Mouse (Mus musculus) lung, adult 2 months (tissue): ENCODE data around the gene Ccr2.

Source experiments
- CTCF ChIP-seq: fragments of 200-500 bp; IDR thresholded peaks from 2 replicates; pipeline ENCODE4 v1.5.1; 2011; ENCODE audit warnings: mild to moderate bottlenecking, low read length, control low read depth; ENCODE audit not compliant: insufficient read depth
- POLR2A ChIP-seq: fragments of 200-500 bp; IDR thresholded peaks from 2 replicates; pipeline ENCODE4 v1.6.1; 2011; ENCODE audit warnings: low read depth, mild to moderate bottlenecking, control low read depth, low read length, borderline replicate concordance; ENCODE audit errors: extremely low read depth

- no peak for TF ChIP-seq POLR2A
- TF ChIP-seq CTCF: no peak
These were observed 41.9 kb downstream of the Ccr2 start for GRCm38 (mm10) chr9:124143678-124144077.
